In the genomic region with DNA sequence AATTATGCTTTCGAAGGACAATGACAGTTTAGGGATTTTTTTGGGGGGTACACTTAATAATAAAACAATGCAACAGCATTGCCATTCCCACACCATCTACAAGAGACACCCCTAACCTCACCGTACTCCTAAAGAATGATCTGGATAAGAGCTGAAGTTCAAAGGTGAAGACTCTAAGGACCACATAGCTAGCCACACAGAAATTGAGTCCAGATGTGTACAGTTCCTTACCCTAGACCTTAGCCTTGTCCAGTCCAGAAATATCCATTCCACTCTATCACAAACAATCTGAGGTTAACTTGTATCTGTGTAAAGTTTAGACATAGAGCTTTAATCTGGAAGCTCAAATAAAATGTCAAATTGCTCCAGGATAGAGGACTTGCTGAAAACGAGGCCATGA, we compare ENCODE assay signal across 28 mouse cellular contexts.
"Had no signal": no experiment of that assay in that cellular context is flagged by ENCODE, and none has a peak within 500 bp of the region (broad histone marks: within the 10 kb centered on the region; RNA-seq: fewer than 3 reads in every experiment).

No protein-coding gene starts in this region.

- H3K9me3 ChIP-seq: heart, embryonic 10.5 days; heart, embryonic 13.5 days; heart, embryonic 15.5 days; hindbrain, embryonic 13.5 days; hindbrain, embryonic 15.5 days; kidney, embryonic 15.5 days; limb, embryonic 10.5 days; limb, embryonic 12.5 days; liver, embryonic 13.5 days; liver, embryonic 15.5 days had no signal

- H3K27me3 ChIP-seq: heart, embryonic 13.5 days; heart, embryonic 15.5 days; hindbrain, embryonic 13.5 days; hindbrain, embryonic 15.5 days; liver, embryonic 13.5 days had no signal

- H3K36me3 ChIP-seq: heart, embryonic 10.5 days; heart, embryonic 13.5 days; heart, embryonic 15.5 days; hindbrain, embryonic 13.5 days; hindbrain, embryonic 15.5 days; kidney, embryonic 15.5 days; limb, embryonic 10.5 days; limb, embryonic 12.5 days; liver, embryonic 13.5 days; liver, embryonic 15.5 days had no signal

- DNase-seq: gastrocnemius, adult 2 months; gastrocnemius, postnatal 10 days; gastrocnemius, postnatal 25 days; heart, adult 18-20 months; heart, postnatal 14 days; heart, postnatal 36 days; kidney, adult 11 months; kidney, adult 2 months; kidney, adult 9 months; kidney, postnatal 14 days; kidney, postnatal 36 days; layer of hippocampus, adult 9-11 months; liver; liver, embryonic 13.5 days had no signal

- H3K9ac ChIP-seq: heart, embryonic 13.5 days; heart, embryonic 15.5 days; hindbrain, embryonic 13.5 days; hindbrain, embryonic 15.5 days; kidney, embryonic 15.5 days; limb, embryonic 12.5 days; liver, embryonic 13.5 days; liver, embryonic 15.5 days had no signal

- ATAC-seq: hindbrain, postnatal 0 days; intestine, embryonic 16.5 days had no signal

- H3K27ac ChIP-seq: gastrocnemius, adult 2 months; heart, embryonic 15.5 days; hindbrain, embryonic 13.5 days; hindbrain, embryonic 15.5 days; hindbrain, postnatal 0 days; kidney, embryonic 15.5 days; kidney, postnatal 0 days; left cerebral cortex, adult 2 months; limb, embryonic 10.5 days; limb, embryonic 12.5 days; liver, embryonic 13.5 days; liver, embryonic 15.5 days had no signal

- H3K4me3 ChIP-seq: gastrocnemius, adult 2 months; heart, embryonic 10.5 days; heart, embryonic 13.5 days; heart, embryonic 15.5 days; hindbrain, embryonic 13.5 days; hindbrain, embryonic 15.5 days; kidney, embryonic 15.5 days; left cerebral cortex, adult 2 months; limb, embryonic 10.5 days; limb, embryonic 12.5 days; liver, embryonic 13.5 days; liver, embryonic 15.5 days had no signal

- H3K4me2 ChIP-seq: heart, embryonic 13.5 days; heart, embryonic 15.5 days; hindbrain, embryonic 13.5 days; hindbrain, embryonic 15.5 days; kidney, embryonic 15.5 days; limb, embryonic 12.5 days; liver, embryonic 11.5 days; liver, embryonic 13.5 days; liver, embryonic 15.5 days had no signal
